Mouse (Mus musculus) lung, postnatal 0 days (tissue): ENCODE data around the gene Gpn2. TPM values are rescaled to one million over a fixed set of nuclear protein-coding genes. Genes with fewer than 3 reads are reported as not detected.

ENCODE experiments used
- ATAC-seq: fragments of 200-750 bp; cut with Nextera tagmentation; 2 replicates; pipeline ENCODE4 v1.8.0; 2017; ENCODE audit warnings: moderate library complexity
- DNase-seq: peaks from one replicate; pipeline ENCODE4 v3.0.0-alpha.2; 2016; ENCODE audit warnings: low spot score
- H3K27ac ChIP-seq: fragments of 300-500 bp; sonication (generic); 2 replicates; pipeline ENCODE4 v1.5.1; 2014; ENCODE audit warnings: antibody characterized with exemption, mild to moderate bottlenecking, low read length, mixed read lengths
- H3K27me3 ChIP-seq: fragments of 300-500 bp; sonication (generic); replicated peaks from 2 replicates; pipeline ENCODE4 v1.6.1; 2014; ENCODE audit warnings: low read length, mixed read lengths; ENCODE audit not compliant: insufficient read depth
- H3K36me3 ChIP-seq: fragments of 300-500 bp; sonication (generic); 2 replicates; pipeline ENCODE4 v1.6.1; 2014; ENCODE audit warnings: low read length, mixed read lengths; ENCODE audit not compliant: insufficient read depth
- H3K4me1 ChIP-seq: fragments of 300-500 bp; sonication (generic); 2 replicates; pipeline ENCODE4 v1.6.1; 2014; ENCODE audit warnings: antibody characterized with exemption, low read depth, low read length, mixed read lengths; ENCODE audit not compliant: insufficient read depth
- H3K4me2 ChIP-seq: fragments of 300-500 bp; sonication (generic); replicated peaks from 2 replicates; pipeline ENCODE4 v1.6.1; 2014; ENCODE audit warnings: low read depth, mild to moderate bottlenecking, low read length, moderate library complexity, mixed read lengths
- H3K4me3 ChIP-seq: fragments of 300-500 bp; sonication (generic); 2 replicates; pipeline ENCODE4 v1.5.1; 2014; ENCODE audit warnings: low read depth, low read length
- H3K9ac ChIP-seq: fragments of 300-500 bp; sonication (generic); replicated peaks from 2 replicates; pipeline ENCODE4 v1.6.1; 2014; ENCODE audit warnings: low read depth, mild to moderate bottlenecking
- H3K9me3 ChIP-seq: fragments of 300-500 bp; sonication (generic); 2 replicates; pipeline ENCODE4 v1.6.1; 2016; ENCODE audit warnings: low read length, mixed read lengths
- CTCF ChIP-seq: IDR thresholded peaks from 2 replicates; pipeline ENCODE4 v1.5.1; 2016; ENCODE audit warnings: antibody characterized with exemption, mild to moderate bottlenecking
- EP300 ChIP-seq: IDR thresholded peaks from 2 replicates; pipeline ENCODE4 v1.6.1; 2016; ENCODE audit warnings: antibody characterized with exemption, mild to moderate bottlenecking, control low read depth
- WGBS: fragments of 180-500 bp; shearing (Covaris S2); extraction: QIAGEN DNeasy Blood & Tissue Kit; methylation state at CpG from one replicate; pipeline ENCODE4 v1.1.7; 2014; 5-methylcytosine and 5-hydroxymethylcytosine counted together
- polyA plus RNA-seq: library from polyadenylated mRNA; unstranded; fragments of >200 nt; fragmentation: Nextera tagmentation; extraction: Ambion mirVana; gene quantifications from 2 replicates; pipeline ENCODE4 v1.2.1, GENCODE M21; 2015

The Gpn2 gene
- polyA plus RNA-seq, 1 experiment from 2014 or later = 17.6 TPM

DNA sequence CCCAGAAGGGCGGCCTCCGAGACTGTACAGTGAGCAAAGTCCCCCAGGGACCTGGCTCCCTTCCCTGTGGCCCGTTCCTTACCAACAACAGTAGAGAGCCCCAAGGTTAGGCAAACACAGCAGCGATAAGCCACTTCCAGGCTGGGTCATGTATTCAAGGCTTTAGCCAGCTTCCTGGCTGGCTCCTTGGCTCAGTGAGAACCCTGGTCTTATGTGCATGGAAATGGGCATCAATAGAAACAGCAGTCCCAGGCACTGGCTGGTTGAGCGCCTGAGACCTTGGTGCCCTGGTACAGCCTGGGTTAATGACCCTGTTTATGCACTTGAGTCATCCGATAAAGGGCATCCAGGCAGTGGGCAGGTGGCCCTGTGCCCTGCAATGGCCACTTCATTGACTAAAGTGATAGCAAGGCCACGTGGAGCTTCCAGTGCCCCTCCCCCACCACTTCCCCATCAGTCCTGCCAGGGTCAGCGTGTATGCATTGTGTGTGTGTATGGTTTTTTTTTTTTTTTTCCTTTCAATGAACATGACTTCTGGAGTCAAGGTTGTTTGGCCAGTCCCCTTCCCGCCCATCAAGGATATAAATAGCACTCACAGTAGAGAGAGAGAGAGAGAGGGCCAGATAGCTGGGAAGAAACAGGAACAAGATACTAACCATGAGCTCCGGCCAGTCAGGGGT, 31.3 kb upstream of the Gpn2 start, which contains the start of gene Nr0b2:
TSS of gene Nr0b2 (plus strand) at position 609 of the 680 bp plus-strand sequence.
- no peak within 1 kb of the TSS for H3K4me2 ChIP-seq
- H3K4me3 ChIP-seq = no peak within 1 kb of the TSS
- no peak for ATAC-seq
- DNase-seq = no peak
- no peaks in the 10 kb centered on the region for H3K36me3 ChIP-seq
- TF ChIP-seq CTCF = no peak
- no peak for TF ChIP-seq EP300
- no peaks in the 10 kb centered on the region for H3K9me3 ChIP-seq
- H3K27ac ChIP-seq = no peak within 1 kb of the TSS
- H3K4me1 ChIP-seq = no peaks in the 10 kb centered on the region
- H3K27me3 ChIP-seq = no peaks in the 10 kb centered on the region
- no peak within 1 kb of the TSS for H3K9ac ChIP-seq
- WGBS = 46% methylated on average over 10 of the region's 10 CpGs

DNA sequence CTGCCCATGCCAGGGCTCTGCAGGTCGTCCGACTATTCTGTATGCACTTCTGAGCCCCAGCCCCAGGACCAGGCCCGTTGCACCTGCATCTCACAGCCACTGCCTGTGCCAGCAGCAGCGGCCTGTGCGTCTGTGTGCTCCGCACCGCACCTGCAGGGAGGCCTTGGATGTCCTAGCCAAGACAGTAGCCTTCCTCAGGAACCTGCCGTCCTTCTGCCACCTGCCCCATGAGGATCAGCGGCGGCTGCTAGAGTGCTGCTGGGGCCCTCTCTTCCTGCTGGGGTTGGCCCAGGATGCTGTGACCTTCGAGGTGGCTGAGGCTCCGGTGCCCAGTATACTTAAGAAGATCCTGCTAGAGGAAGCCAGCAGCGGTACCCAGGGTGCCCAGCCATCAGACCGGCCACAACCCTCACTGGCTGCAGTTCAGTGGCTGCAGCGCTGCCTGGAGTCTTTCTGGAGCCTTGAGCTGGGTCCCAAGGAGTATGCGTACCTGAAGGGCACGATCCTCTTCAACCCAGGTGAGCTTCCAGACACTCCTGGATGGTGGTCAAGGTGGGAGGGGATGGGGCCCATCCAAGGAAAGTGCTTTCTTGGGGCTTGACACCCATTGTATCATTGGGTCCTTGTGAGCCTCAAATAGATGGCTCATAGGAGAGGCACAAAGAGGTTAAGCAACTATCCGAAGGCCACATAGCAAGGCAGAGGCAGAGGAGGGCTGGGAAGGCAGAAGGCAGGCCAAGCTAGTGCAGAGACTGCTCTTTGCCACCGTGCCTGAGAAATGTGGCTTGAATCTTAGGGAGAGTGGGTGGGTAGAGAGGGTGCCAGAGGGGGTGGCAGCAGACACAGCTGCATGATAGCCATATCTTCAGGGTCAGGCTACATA, 30.5 kb upstream of the Gpn2 start:
- 58% methylated on average over 19 of the region's 19 CpGs for WGBS
- H3K4me2 ChIP-seq = no peak overlapping the region
- DNase-seq (no peak), ATAC-seq (no peak)
- H3K27me3 ChIP-seq = no peaks in the 10 kb centered on the region
- H3K4me1 ChIP-seq = no peaks in the 10 kb centered on the region
- H3K9ac ChIP-seq = no peak overlapping the region
- no peak overlapping the region for H3K27ac ChIP-seq
- TF ChIP-seq CTCF (no peak), EP300 (no peak)
- H3K36me3 ChIP-seq = no peaks in the 10 kb centered on the region
- H3K9me3 ChIP-seq = no peaks in the 10 kb centered on the region
- no peak overlapping the region for H3K4me3 ChIP-seq

DNA sequence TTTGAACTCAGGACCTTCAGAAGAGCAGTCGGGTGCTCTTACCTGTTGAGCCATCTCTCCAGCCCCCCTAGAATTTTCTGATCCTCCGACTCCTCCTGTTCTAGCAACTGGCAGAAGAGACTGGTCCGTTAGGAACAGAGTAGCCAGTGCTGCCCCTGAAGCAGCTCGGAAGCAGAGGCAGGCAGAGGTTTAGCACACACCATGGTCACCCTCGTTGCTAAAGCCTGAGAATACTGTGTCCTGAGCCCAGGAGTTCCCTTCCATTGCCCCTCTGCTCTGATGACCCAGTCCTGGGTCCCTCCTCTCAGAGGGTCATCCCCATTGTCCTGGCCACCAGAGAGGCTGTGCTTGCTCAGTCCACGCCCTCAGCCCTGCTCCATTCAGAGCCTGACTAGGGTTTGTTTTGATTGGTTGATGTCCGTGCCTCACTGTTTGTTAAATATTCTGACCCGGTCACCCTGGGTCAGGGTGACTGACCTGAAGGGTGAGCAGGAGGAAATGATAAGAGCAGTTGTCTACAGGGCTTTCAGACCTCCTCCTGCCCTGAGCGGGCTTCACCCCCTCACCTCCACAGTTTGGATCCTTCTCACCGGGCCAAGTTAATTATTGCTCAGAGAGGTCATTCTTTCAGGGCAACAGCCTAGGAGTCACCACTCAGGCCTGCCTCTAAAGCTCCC, 27.0 kb upstream of the Gpn2 start:
- no peaks in the 10 kb centered on the region for H3K9me3 ChIP-seq
- H3K9ac ChIP-seq = no peak overlapping the region
- no peak overlapping the region for H3K4me3 ChIP-seq
- H3K36me3 ChIP-seq = no peaks in the 10 kb centered on the region
- DNase-seq (no peak), ATAC-seq (no peak)
- WGBS = 25% methylated on average over 10 of the region's 10 CpGs
- H3K27me3 ChIP-seq = no peaks in the 10 kb centered on the region
- H3K4me1 ChIP-seq = no peaks in the 10 kb centered on the region
- H3K27ac ChIP-seq = no peak overlapping the region
- H3K4me2 ChIP-seq = no peak overlapping the region
- TF ChIP-seq EP300 = no peak
- TF ChIP-seq CTCF = no peak

DNA sequence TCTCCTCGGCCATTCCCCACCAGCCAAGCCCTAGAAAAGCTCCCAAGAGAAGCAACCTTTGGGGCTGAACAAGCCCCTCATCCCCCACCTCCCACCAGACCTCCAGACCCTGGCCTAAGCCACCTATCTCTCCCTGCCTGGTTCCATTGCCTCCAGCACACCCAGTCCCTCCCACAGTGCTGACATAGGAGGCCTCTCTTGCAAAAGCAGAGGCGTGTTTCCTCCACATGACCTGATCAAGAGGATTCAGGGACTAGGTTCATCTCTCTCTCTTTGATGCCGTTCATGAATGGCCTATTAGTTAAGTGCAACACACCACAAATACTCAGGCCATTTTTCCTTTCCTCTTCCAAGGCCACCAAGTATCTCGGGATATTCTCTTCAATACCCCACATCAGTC, 24.3 kb upstream of the Gpn2 start:
- TF ChIP-seq EP300 (no peak), CTCF (no peak)
- Histone ChIP-seq H3K4me3 (no peak overlapping the region), H3K27ac (no peak overlapping the region), H3K36me3 (no peaks in the 10 kb centered on the region), H3K4me2 (no peak overlapping the region), H3K9ac (no peak overlapping the region), H3K9me3 (no peaks in the 10 kb centered on the region), H3K27me3 (no peaks in the 10 kb centered on the region), H3K4me1 (no peaks in the 10 kb centered on the region)
- DNase-seq (no peak), ATAC-seq (no peak)
- WGBS = 68% methylated on average over 4 of the region's 4 CpGs

DNA sequence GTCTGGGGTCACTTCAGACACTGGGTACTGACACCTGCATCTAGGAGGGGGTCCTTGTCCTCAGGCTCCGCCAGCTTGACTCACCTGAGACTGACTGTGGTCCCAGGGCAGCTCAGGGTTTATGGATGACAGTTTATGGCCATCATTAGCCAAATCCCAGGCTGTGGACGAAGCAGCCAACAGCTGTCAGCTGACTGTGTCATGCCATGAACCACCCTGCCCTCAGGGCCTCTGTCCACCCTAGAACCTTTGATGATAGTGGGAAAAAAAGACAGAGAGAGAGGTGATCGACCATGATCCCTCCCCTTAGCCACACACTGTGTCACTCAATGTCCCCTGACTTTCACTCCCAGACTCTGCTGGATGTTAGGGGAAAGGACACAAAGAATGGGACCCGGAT, 22.5 kb upstream of the Gpn2 start:
- Histone ChIP-seq H3K27me3 (no peaks in the 10 kb centered on the region), H3K4me2 (no peak overlapping the region), H3K27ac (no peak overlapping the region), H3K4me1 (no peaks in the 10 kb centered on the region), H3K9me3 (no peaks in the 10 kb centered on the region), H3K4me3 (no peak overlapping the region), H3K9ac (no peak overlapping the region), H3K36me3 (no peaks in the 10 kb centered on the region)
- DNase-seq (no peak), ATAC-seq (no peak)
- TF ChIP-seq EP300 (no peak), CTCF (no peak)
- 63% methylated on average over 4 of the region's 4 CpGs for WGBS

DNA sequence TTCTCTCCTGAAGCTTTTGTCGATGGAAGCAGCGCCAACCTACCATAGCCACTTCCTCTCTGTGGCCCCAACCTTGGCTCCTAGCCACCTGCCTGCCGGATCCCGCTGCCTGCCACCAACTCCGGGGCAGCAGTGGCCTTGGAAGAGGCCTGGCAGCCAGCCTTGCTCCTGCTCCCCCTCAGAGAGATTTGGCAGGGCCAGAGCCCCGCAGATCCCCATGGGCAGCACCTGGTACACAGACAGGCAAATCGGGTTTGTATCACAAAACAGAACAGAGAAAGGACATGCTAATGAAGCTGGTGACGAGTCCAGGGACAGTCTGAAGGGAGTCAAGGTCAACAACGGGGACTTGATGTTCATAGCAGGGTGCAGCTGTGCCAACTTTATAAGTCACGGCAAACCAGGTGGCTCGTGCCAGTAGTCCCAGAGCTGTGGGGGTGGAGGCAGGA, 21.0 kb upstream of the Gpn2 start:
- Histone ChIP-seq H3K4me1 (no peaks in the 10 kb centered on the region), H3K36me3 (no peaks in the 10 kb centered on the region), H3K27me3 (no peaks in the 10 kb centered on the region), H3K9ac (no peak overlapping the region), H3K4me2 (no peak overlapping the region), H3K27ac (no peak overlapping the region), H3K4me3 (no peak overlapping the region), H3K9me3 (no peaks in the 10 kb centered on the region)
- DNase-seq (no peak), ATAC-seq (no peak)
- 54% methylated on average over 11 of the region's 11 CpGs for WGBS
- no peak for TF ChIP-seq CTCF
